Mouse (Mus musculus): Measurements from ENCODE around the gene Sms. TPM values are rescaled to one million over a fixed set of nuclear protein-coding genes. Genes with fewer than 3 reads are reported as not detected.

The Sms gene
- total RNA-seq, 2 experiments from 2014 or later = 30.7 to 46.6 TPM

DNA sequence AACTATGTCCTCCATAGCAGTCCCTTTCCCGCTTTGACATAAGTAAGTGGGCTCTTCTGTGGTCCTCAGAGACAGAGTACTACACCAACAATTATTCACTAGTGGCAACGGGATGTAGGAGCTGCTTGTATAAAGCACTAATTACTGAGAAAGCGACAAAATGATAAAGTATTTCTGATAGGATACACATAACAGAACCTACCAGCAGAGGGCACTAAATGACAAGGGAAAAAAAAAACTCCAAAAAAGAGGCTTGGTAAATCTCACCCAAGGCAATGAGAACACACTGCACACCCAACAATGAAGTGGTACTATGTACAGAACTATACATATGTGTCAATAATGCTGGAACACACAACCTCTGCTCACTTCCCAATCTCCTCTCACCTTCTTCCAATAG lies 29.4 kb downstream of the Sms start:
- ATAC-seq (ENCODE audit: poor library complexity, severe bottlenecking) = 0 out of 2 replicates have a peak, but pooled peaks have one; percentile 49

DNA sequence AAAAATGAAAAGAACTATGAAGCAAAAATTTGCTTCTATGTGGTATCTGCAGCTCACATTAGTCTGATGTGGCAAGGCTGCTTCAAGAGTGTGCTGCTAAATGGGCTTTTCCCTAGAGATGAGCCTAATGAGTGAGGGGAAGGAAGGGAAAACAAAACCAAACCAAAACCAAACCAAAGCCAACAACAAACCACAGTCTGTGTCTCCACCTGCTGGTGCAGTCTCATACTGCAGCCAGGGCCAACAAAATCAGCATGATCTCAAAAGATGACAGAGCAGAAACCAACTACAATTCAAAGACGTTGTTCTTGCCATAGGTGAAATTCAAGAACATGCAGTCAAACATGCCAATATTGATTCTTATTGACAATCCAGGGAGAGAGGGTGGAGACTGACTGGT lies 37.7 kb downstream of the Sms start:
- peak; percentile 71 for ATAC-seq (ENCODE audit: poor library complexity, severe bottlenecking)

DNA sequence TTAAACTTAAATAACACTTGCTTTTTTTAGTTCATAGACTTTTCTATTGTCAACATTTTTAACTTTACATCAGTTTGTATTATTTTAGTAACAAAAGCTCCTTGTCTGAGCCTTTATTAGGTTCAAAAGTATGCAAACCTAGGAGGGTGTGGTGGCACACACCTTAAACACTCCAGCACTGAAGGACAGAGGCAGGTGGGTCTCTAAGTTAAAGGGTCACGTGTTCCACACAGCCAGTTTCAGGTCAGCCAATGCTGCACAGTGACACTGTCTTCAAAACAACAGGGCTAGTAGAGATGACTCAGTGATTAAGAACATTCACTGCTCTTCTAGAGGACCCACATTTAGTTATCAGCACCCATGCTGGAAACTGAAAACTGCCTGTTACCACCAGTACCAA lies 43.1 kb downstream of the Sms start:
- no peak for ATAC-seq (ENCODE audit: poor library complexity, severe bottlenecking)

DNA sequence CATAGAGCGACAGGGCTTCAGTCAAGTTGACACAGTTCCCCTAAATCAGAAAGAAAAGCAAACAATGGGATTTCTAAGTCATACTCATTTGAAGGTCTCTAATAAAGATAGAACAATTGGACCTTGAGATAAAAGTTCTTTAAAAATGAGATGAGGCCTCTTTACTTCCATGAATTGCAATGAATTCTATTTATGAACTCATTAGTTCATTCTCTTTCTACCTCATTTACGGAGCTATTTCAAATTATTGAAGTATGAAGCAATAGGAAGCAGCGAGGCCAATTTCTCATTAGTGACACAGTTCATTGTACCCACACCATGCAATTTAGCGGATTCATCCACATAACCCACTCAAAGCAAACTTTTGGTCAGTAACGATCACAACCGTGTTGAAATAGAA lies 44.7 kb downstream of the Sms start:
- ATAC-seq (ENCODE audit: poor library complexity, severe bottlenecking) = no peak

DNA sequence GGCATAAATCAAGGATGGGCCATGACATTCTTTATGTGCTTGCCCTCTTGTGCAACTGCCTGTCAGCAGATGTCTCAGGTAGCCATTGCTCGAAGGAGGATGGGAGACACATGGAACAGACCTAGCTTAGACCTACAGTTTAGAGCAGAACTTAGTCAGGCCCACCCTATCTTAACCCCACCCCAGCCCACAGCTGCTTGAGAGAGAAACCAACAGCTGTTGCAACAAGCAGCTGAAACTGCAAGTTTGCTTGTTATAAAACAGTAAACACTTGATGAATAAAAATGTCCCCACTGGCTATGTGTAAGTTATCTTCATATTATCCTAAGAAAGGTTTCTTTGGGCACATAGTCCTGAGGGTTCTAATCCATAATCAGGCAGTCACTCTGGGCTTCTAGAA lies 57.3 kb downstream of the Sms start:
- ATAC-seq (ENCODE audit: poor library complexity, severe bottlenecking) = no peak

DNA sequence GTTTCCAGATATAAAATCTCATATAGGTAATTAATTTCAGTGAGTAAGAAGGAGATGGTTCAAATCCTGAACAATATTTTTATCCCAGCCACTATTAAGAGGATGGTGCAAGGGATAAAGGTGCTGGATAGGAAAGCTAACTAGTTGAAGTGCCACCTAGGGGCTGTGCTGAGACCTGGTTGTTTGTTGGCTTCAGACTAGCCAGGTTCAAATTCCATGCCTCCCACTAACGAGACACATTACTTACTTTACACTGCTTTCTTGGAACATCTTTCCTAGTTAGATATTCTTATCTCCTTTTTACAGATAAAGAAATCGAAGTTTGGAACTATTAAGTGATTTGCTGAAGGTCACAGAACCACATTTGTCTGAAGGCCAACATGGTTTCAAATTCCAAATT lies 72.6 kb downstream of the Sms start:
- ATAC-seq (ENCODE audit: poor library complexity, severe bottlenecking) = no peak

DNA sequence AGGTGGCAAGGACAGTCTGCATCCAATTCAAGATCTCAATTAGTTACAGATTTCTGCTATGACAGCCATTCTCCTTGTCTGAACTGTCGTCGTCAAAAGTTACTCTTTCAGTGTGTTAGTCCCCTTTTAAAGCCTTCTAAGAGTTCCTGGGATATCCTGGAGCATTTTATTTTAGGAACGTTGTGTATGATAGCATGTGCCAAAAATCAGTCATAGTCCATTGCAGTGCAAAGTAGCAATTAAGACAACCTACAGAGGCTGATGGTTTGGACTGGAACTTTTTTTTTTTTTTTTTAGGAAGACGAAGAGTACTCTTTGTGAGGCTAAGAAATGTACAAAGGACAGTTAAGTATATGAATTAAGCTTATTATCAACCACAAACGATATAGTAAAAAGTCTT lies 76.9 kb downstream of the Sms start, which contains the start of gene Phex:
Gene Phex, minus strand, starts transcription at position 101 of the 400 bp plus-strand sequence.
- no peak for ATAC-seq (ENCODE audit: poor library complexity, severe bottlenecking)

DNA sequence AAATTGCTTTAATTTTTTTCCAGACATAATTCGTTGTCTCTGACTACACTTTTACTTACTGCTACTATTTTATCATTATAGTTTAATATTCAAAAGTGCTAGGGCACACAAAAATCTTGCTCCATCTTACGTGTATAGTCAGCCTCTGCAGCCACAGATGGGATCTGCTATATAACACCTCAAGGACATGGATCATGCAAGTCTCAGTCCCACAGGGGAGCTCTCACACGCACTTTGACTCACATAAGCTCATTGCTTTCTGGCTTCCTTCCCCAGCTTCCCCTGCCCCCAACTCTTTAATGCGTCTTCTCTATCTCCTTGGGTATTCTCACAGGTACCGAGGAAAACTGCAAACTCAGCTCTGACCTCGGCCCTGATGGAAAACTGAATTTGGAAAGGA lies 87.2 kb downstream of the Sms start:
- ATAC-seq (ENCODE audit: poor library complexity, severe bottlenecking) = no peak

Other genes with a start within 250 kb of the Sms start
- 0.11 and 0.20 TPM in 2 replicates for gene Phex, start 77.0 kb downstream of the Sms start, total RNA-seq (2015)
- gene Phex, start 77.0 kb downstream of the Sms start, total RNA-seq (2017) = 0.15 and 0.16 TPM in 2 replicates
- 3.9 and 5.8 TPM in 2 replicates for gene Yy2, start 76.7 kb upstream of the Sms start, total RNA-seq (2015)
- gene Yy2, start 76.7 kb upstream of the Sms start, total RNA-seq (2017) = 4.1 and 4.8 TPM in 2 replicates
- 16.2 and 22.1 TPM in 2 replicates for gene Mbtps2, start 106.4 kb upstream of the Sms start, total RNA-seq (2015)
- gene Mbtps2, start 106.4 kb upstream of the Sms start, total RNA-seq (2017) = 7.0 and 9.4 TPM in 2 replicates
- not detected in 2 replicates for gene Smpx, start 206.6 kb upstream of the Sms start, total RNA-seq (2015)
- gene Smpx, start 206.6 kb upstream of the Sms start, total RNA-seq (2017) = not detected in 2 replicates